Mouse (Mus musculus) E14TG2a.4 (cell line): ENCODE results near the gene Hydin.

Source experiments
- CTCF ChIP-seq: conservative IDR thresholded peaks from 2 replicates; pipeline ENCODE4 v1.5.1; 2014; ENCODE audit warnings: low read length
- NANOG ChIP-seq: IDR thresholded peaks from 2 replicates; pipeline ENCODE4 v1.6.1; 2014; ENCODE audit warnings: borderline replicate concordance, low read length, mixed read lengths

- TF ChIP-seq CTCF (no peak), NANOG (no peak)
These were observed 177.5 kb downstream of the Hydin start for GRCm38 (mm10) chr8:110444276-110444675.
